Mouse (Mus musculus) midbrain, postnatal 0 days (tissue): ENCODE data around the gene Plekhg2. TPM values are rescaled to one million over a fixed set of nuclear protein-coding genes. Genes with fewer than 3 reads are reported as not detected.
A peak's percentile ranks its signal among the peaks of the same experiment; 100 is the strongest.

Experiments used
- ATAC-seq: fragments of 200-750 bp; cut with Nextera tagmentation; 2 replicates; pipeline ENCODE4 v1.8.0; 2017; ENCODE audit warnings: moderate number of reproducible peaks, mild to moderate bottlenecking, moderate TSS enrichment, moderate library complexity; ENCODE audit not compliant: low FRiP score
- DNase-seq: peaks from one replicate; pipeline ENCODE4 v3.0.0-alpha.2; 2015; ENCODE audit warnings: low spot score
- H3K27ac ChIP-seq: fragments of 300-500 bp; sonication (generic); 2 replicates; pipeline ENCODE4 v1.5.1; 2014; ENCODE audit warnings: low read depth, mild to moderate bottlenecking, low read length, mixed read lengths
- H3K27me3 ChIP-seq: fragments of 300-500 bp; sonication (generic); 2 replicates; pipeline ENCODE4 v1.6.1; 2014; ENCODE audit warnings: low read length, control low read depth, mixed read lengths; ENCODE audit not compliant: insufficient read depth
- H3K36me3 ChIP-seq: fragments of 300-500 bp; sonication (generic); 2 replicates; pipeline ENCODE4 v1.6.1; 2014; ENCODE audit warnings: low read length, control low read depth, mixed read lengths; ENCODE audit not compliant: insufficient read depth
- H3K4me1 ChIP-seq: fragments of 300-500 bp; sonication (generic); 2 replicates; pipeline ENCODE4 v1.6.1; 2014; ENCODE audit warnings: mild to moderate bottlenecking, control low read depth, antibody characterized with exemption, low read length, mixed read lengths; ENCODE audit not compliant: insufficient read depth
- H3K4me2 ChIP-seq: fragments of 300-500 bp; sonication (generic); 2 replicates; pipeline ENCODE4 v1.6.1; 2014; ENCODE audit warnings: low read depth, mild to moderate bottlenecking, low read length, mixed read lengths; ENCODE audit not compliant: poor library complexity, severe bottlenecking
- H3K4me3 ChIP-seq: fragments of 300-500 bp; sonication (generic); 2 replicates; pipeline ENCODE4 v1.5.1; 2014; ENCODE audit warnings: low read depth, mild to moderate bottlenecking, low read length, moderate library complexity
- H3K9ac ChIP-seq: fragments of 300-500 bp; sonication (generic); replicated peaks from 2 replicates; pipeline ENCODE4 v1.6.1; 2014; ENCODE audit warnings: mild to moderate bottlenecking, low read length, moderate library complexity, mixed read lengths; ENCODE audit not compliant: poor library complexity, severe bottlenecking
- H3K9me3 ChIP-seq: fragments of 300-500 bp; sonication (generic); 2 replicates; pipeline ENCODE4 v1.6.1; 2016; ENCODE audit warnings: low read length, control low read depth
- CTCF ChIP-seq: IDR thresholded peaks from 2 replicates; pipeline ENCODE4 v1.5.1; 2016; ENCODE audit warnings: antibody characterized with exemption, mild to moderate bottlenecking
- WGBS: fragments of 180-500 bp; shearing (Covaris S2); extraction: QIAGEN DNeasy Blood & Tissue Kit; methylation state at CpG from one replicate; pipeline ENCODE4 v1.1.7; 2014; 5-methylcytosine and 5-hydroxymethylcytosine counted together
- polyA plus RNA-seq: library from polyadenylated mRNA; unstranded; fragments of >200 nt; fragmentation: Nextera tagmentation; extraction: Ambion mirVana; gene quantifications from 2 replicates; pipeline ENCODE4 v1.2.1, GENCODE M21; 2015
- total RNA-seq: library from RNA; depleted of rRNA; stranded (reverse); fragments of >200 nt; gene quantifications from 2 replicates; pipeline ENCODE4 v1.2.3, GENCODE M21; 2014

Gene Plekhg2
- total and polyA plus RNA-seq, 2 experiments from 2014 or later, result 7.9 to 19.4 TPM

DNA sequence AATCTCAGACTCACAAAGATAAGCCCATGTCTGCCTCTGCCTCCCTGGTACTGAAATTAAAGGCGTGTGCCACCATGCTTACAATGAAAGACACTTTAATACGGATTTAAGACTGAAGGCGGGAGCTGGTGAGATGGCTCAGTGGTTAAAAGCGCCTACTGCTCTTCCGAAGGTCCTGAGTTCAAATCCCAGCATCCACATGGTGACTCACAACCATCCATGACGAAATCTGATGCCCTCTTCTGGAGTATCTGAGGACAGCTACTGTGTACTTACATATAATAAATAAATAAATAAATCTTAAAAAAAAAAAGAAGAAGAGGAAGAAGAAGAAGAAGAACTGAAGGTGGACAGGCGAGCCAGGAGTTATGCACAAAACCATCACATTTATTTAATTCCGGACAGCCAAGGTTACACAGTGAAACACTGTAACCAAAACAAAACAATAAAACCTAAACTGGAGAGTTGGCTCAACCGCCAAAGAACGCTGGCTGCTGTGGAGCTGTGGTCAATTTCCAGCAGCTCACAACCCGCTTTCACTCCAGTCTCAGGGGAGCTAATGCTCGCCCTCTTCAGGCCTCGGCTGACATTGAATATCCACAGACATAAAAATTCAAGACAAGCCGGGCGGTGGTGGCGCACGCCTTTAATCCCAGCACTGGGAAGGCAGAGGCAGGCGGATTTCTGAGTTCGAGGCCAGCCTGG lies 33.0 kb downstream of the Plekhg2 start:
- peak overlapping the region; percentile 87 for H3K27ac ChIP-seq
- ATAC-seq (no peak), DNase-seq (peak; percentile 48)
- no peak overlapping the region for H3K9ac ChIP-seq
- no peaks in the 10 kb centered on the region for H3K27me3 ChIP-seq
- WGBS, result 78% methylated on average over 19 of the region's 19 CpGs
- 0 out of 2 replicates have a peak, but pooled peaks cover 3% of the 10 kb centered on the region for H3K4me1 ChIP-seq
- H3K4me2 ChIP-seq, result peak overlapping the region; percentile 68
- peak overlapping the region; percentile 89 for H3K4me3 ChIP-seq
- peak; percentile 27 for TF ChIP-seq CTCF
- no peaks in the 10 kb centered on the region for H3K9me3 ChIP-seq
- H3K36me3 ChIP-seq, result no peaks in the 10 kb centered on the region

DNA sequence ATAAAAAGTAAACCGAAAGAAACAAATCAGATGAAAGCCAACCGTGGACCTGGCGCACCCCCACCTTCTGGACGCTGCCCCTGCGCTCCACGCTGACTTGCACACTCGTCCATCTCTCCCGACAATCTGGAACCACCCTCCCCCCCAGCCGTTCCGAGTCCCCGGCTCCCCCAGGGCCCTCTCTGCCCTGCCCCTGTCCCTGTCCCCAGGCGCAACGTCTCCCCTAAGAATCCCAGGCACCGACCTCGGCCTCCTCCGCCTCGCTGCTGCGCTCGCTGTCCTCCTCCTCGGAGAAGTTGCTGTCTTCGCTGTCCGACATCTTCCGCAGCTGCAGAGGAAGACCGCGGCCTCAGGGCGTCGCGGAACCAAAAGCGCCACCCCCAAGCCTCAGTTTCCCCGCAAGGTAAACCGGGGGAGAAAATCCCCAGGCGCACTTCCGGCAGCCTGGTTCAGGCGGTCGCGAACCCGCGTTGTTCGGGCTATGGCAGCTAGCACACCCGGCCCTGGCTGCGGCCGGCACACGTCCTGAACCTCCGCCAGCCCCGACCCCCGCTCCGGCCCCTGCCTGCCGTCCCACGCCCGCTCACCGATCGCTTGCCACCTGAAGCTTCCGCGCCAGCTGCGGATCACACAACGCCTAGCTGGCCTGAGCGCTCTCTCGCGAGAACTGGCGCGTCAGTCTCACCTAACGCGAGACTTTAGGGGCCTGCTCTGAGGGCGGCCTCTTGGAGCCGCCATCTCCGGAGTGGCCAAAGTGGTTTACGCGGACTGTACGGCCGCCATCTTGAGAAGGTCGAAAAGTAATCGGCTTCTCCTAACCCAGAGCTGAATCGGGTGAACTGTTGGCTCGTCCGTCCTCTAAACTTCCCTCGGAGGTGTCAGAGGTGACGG lies 34.0 kb downstream of the Plekhg2 start, which contains the start of gene Supt5:
Gene Supt5 (minus strand): TSS at position 639 of the 891 bp plus-strand sequence.
- Histone ChIP-seq H3K9ac (peak within 1 kb of the TSS; percentile 99), H3K9me3 (no peaks in the 10 kb centered on the region), H3K36me3 (no peaks in the 10 kb centered on the region), H3K27ac (peak within 1 kb of the TSS; percentile 87), H3K27me3 (no peaks in the 10 kb centered on the region), H3K4me1 (0 out of 2 replicates have a peak, but pooled peaks cover 3% of the 10 kb centered on the region), H3K4me2 (peak within 1 kb of the TSS; percentile 68), H3K4me3 (peak within 1 kb of the TSS; percentile 89)
- WGBS, result under 1% methylated on average over 77 of the region's 77 CpGs
- TF ChIP-seq CTCF, result no peak; the same call in 1 of the 2 replicates
- ATAC-seq (peak; percentile 99), DNase-seq (peak; percentile 99)

DNA sequence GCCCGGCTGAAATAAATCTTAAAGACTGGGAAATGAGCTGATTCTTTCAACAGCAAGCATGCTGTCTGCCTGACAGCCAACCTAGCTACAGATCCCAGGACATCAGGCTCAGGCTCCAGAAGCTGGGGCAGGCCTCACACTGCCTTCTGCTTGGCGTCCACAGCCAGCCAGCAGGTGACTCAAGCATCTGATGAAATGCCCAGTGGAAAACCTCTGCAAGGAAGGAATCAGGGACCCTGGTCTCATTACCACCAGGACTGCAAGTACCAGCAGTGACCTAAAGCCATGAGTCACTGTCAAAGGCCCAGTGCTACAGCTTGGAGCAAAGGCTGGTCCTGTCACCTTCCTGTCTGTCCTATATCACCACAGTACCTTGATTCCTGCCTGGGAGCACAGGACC lies 36.9 kb downstream of the Plekhg2 start:
- Histone ChIP-seq H3K27me3 (no peaks in the 10 kb centered on the region), H3K9ac (no peak overlapping the region), H3K4me1 (0 out of 2 replicates have a peak, but pooled peaks cover 3% of the 10 kb centered on the region), H3K4me3 (no peak overlapping the region), H3K4me2 (no peak overlapping the region), H3K9me3 (no peaks in the 10 kb centered on the region), H3K36me3 (peaks cover 9% of the 10 kb centered on the region), H3K27ac (no peak overlapping the region)
- TF ChIP-seq CTCF, result no peak
- DNase-seq, result no peak
- no peak for ATAC-seq
- 89% methylated on average over 2 of the region's 2 CpGs for WGBS

DNA sequence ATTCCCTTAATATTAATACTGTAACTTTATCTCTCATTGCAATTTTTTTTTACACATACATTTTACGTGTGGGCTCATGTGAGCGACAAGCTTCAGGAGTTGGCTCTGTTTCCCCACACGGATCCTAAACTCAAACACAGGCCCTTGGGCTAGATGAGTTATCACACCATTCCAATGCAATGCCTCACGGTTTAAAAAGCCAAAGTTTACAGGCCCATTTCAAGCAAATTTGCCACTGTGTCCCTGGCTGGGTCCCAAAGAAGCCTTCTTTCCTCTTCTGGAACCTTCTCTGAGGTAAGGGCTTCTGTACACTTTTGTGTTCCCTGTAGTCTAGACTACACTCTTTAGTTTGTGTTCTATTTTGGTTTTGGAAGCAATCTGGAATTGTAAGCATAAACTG lies 37.9 kb downstream of the Plekhg2 start:
- H3K4me1 ChIP-seq, result 0 out of 2 replicates have a peak, but pooled peaks cover 3% of the 10 kb centered on the region
- H3K27ac ChIP-seq, result no peak overlapping the region
- no peak overlapping the region for H3K4me2 ChIP-seq
- H3K9me3 ChIP-seq, result no peaks in the 10 kb centered on the region
- 91% methylated on average over 4 of the region's 4 CpGs for WGBS
- H3K4me3 ChIP-seq, result no peak overlapping the region
- no peak for TF ChIP-seq CTCF
- DNase-seq, result no peak
- H3K36me3 ChIP-seq, result peaks cover 16% of the 10 kb centered on the region
- H3K9ac ChIP-seq, result no peak overlapping the region
- no peak for ATAC-seq
- H3K27me3 ChIP-seq, result no peaks in the 10 kb centered on the region

DNA sequence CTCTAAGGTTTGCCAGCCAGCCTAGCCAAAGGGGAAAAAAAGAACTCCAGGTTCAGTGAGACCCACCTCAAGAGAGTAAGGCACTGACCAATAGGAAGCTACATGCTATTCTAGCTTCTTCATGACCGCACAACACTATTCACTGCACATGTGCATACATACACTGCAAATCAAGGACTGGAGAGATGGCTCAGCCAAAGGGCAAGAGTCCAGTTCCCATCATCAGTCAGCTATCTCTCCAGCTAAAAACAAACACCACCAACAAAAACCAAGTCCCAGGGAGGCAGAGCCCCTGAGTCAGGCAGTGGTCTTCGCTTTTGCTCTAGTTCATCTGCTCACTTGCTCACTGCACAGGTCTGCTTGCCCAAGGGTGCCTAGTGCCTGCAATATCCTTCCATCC lies 44.1 kb downstream of the Plekhg2 start:
- ATAC-seq (no peak), DNase-seq (no peak)
- TF ChIP-seq CTCF, result no peak
- Histone ChIP-seq H3K4me2 (no peak overlapping the region), H3K4me3 (no peak overlapping the region), H3K36me3 (peaks cover 64% of the 10 kb centered on the region), H3K4me1 (no peaks in the 10 kb centered on the region), H3K9me3 (no peaks in the 10 kb centered on the region), H3K27me3 (no peaks in the 10 kb centered on the region), H3K9ac (no peak overlapping the region), H3K27ac (no peak overlapping the region)
- WGBS, result 98% methylated on average over 2 of the region's 2 CpGs
